Mouse (Mus musculus) G1E (cell line): ENCODE results near the gene Hpd.

Source experiments
- CTCF ChIP-seq: IDR thresholded peaks from 2 replicates; pipeline ENCODE4 v1.5.1; 2012; ENCODE audit warnings: low read depth, low read length, inconsistent platforms, mixed read lengths
- GATA1 ChIP-seq: IDR thresholded peaks from 2 replicates; pipeline ENCODE4 v1.6.1; 2012; ENCODE audit warnings: borderline replicate concordance, low read length, inconsistent platforms, mixed read lengths
- POLR2AphosphoS5 ChIP-seq: IDR thresholded peaks from 2 replicates; pipeline ENCODE4 v1.6.1; 2012; ENCODE audit warnings: low read depth, low read length, inconsistent platforms; ENCODE audit not compliant: insufficient replicate concordance
- TAL1 ChIP-seq: conservative IDR thresholded peaks from 2 replicates; pipeline ENCODE4 v1.6.1; 2012; ENCODE audit warnings: low read depth, low read length, inconsistent platforms, mixed read lengths

DNA sequence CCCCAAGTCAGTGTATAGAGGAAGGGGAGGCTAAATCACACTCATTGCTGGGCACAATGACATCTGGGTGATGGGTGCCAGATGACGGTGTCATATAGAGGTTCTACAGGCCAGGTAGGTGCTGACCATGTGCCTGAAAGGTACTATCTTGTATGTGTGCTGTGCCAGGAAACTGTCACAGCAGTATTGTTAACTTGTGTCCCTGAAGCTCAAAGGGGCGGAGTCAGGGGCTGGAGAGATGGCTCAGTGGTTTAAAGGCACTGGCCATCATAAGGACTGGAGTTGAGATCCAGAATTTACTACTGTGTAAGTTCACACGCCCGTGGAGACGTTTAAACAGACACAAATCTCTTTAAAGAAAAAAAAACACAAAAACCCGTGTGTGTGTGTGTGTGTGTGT, 46.8 kb upstream of the Hpd start:
- TF ChIP-seq CTCF (no peak), GATA1 (no peak), TAL1 (no peak), POLR2AphosphoS5 (no peak)
